11 mouse cellular contexts compared by ENCODE assay signal in the genomic region with DNA sequence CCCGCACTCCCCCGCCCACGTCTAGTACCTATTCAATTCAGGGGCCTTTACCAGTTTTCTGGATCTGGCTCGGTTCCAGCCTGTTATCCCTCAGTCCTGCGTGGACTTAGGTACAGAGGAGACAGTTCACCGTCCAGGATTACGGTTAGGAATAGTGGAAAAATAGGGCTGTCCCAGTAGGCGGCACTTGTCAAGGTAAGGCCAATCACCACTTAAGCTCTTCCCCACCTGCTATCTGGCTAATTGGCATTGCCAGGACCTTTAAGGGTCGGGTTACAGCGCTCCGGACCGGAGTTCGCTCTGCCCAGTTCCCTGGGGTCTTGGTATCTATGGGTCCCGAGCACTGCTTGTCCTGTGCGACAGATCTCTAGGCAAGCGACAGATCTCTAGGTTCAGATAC. TPM values are rescaled to one million over a fixed set of nuclear protein-coding genes. Genes with fewer than 3 reads are reported as not detected.
DNase-seq lines count a peak whose midpoint lies in the region; ATAC-seq and TF ChIP-seq lines count a peak whose summit lies in the region.
"Had no signal": no experiment of that assay in that cellular context is flagged by ENCODE, and none has a peak within 500 bp of the region (broad histone marks: within the 10 kb centered on the region; RNA-seq: fewer than 3 reads in every experiment).

A gene (minus strand): TSS at position 83 of the 400 bp plus-strand sequence.

- peaks cover 44% of the 10 kb centered on the region for H3K4me1 ChIP-seq in hindbrain, embryonic 13.5 days (replicated peaks)
- H3K4me1 ChIP-seq in hindbrain, postnatal 0 days (ENCODE audit: insufficient read depth, low read length), result peaks cover 9% of the 10 kb centered on the region; the same call in 1 of the 2 replicates
- peaks cover 23% of the 10 kb centered on the region for H3K4me1 ChIP-seq in stomach, embryonic 15.5 days
- peaks cover 4% of the 10 kb centered on the region; the same call in 1 of the 2 replicates for H3K4me1 ChIP-seq in stomach, postnatal 0 days (replicated peaks; ENCODE audit: control insufficient read depth, insufficient read depth)

- H3K36me3 ChIP-seq in hindbrain, embryonic 13.5 days, result peaks cover 9% of the 10 kb centered on the region
- H3K36me3 ChIP-seq in hindbrain, postnatal 0 days (ENCODE audit: insufficient read depth, low read length), result peaks cover 3% of the 10 kb centered on the region; the same call in 1 of the 2 replicates
- peaks cover 7% of the 10 kb centered on the region; the same call in 1 of the 2 replicates for H3K36me3 ChIP-seq in stomach, embryonic 15.5 days
- H3K36me3 ChIP-seq in stomach, postnatal 0 days (ENCODE audit: control insufficient read depth, insufficient read depth, low read length), result peaks cover 3% of the 10 kb centered on the region

- no peak within 1 kb of the TSS for H3K27ac ChIP-seq in hindbrain, embryonic 13.5 days
- no peak within 1 kb of the TSS for H3K27ac ChIP-seq in hindbrain, postnatal 0 days
- no peak within 1 kb of the TSS for H3K27ac ChIP-seq in stomach, embryonic 15.5 days
- H3K27ac ChIP-seq in stomach, postnatal 0 days (replicated peaks), result no peak within 1 kb of the TSS

- 26% methylated on average over 16 of the region's 16 CpGs for WGBS in hindbrain, embryonic 13.5 days
- WGBS in hindbrain, postnatal 0 days, result 29% methylated on average over 16 of the region's 16 CpGs
- 23% methylated on average over 16 of the region's 16 CpGs for WGBS in stomach, embryonic 15.5 days
- WGBS in stomach, postnatal 0 days, result 22% methylated on average over 16 of the region's 16 CpGs

- H3K9me3 ChIP-seq in hindbrain, embryonic 13.5 days, result no peaks in the 10 kb centered on the region
- no peaks in the 10 kb centered on the region for H3K9me3 ChIP-seq in hindbrain, postnatal 0 days (ENCODE audit: low read length)
- H3K9me3 ChIP-seq in stomach, embryonic 15.5 days, result no peaks in the 10 kb centered on the region
- H3K9me3 ChIP-seq in stomach, postnatal 0 days (ENCODE audit: control insufficient read depth, low read length), result no peaks in the 10 kb centered on the region
- H3K9me3 ChIP-seq: megakaryocyte, embryonic 14.5 days had no signal

- 0 out of 2 replicates have a peak within 1 kb of the TSS, but pooled peaks have one; percentile 1 for H3K4me3 ChIP-seq in hindbrain, embryonic 13.5 days
- no peak within 1 kb of the TSS for H3K4me3 ChIP-seq in hindbrain, postnatal 0 days (ENCODE audit: low read length)
- no peak within 1 kb of the TSS; the same call in 1 of the 2 replicates for H3K4me3 ChIP-seq in stomach, embryonic 15.5 days (replicated peaks)
- H3K4me3 ChIP-seq in stomach, postnatal 0 days (ENCODE audit: low read depth, low read length), result no peak within 1 kb of the TSS
- H3K4me3 ChIP-seq: megakaryocyte, embryonic 14.5 days had no signal

- TF ChIP-seq CTCF in hindbrain, postnatal 0 days (IDR thresholded peaks at IDR 0.05; ENCODE audit: low read depth), result no peak
- no peak for TF ChIP-seq CTCF in stomach, postnatal 0 days (IDR thresholded peaks at IDR 0.05; ENCODE audit: low read depth)

- H3K9ac ChIP-seq in hindbrain, embryonic 13.5 days, result peak within 1 kb of the TSS; percentile 6; the same call in 1 of the 2 replicates
- no peak within 1 kb of the TSS for H3K9ac ChIP-seq in hindbrain, postnatal 0 days (replicated peaks; ENCODE audit: low read length)
- H3K9ac ChIP-seq in stomach, embryonic 15.5 days, result no peak within 1 kb of the TSS
- no peak within 1 kb of the TSS for H3K9ac ChIP-seq in stomach, postnatal 0 days (ENCODE audit: low read length)

- no peak for ATAC-seq in hindbrain, embryonic 13.5 days (ENCODE audit: low FRiP score)
- ATAC-seq in hindbrain, postnatal 0 days, result no peak
- ATAC-seq in stomach, embryonic 15.5 days (ENCODE audit: insufficient read depth, low FRiP score, low read depth), result no peak
- ATAC-seq in stomach, postnatal 0 days (ENCODE audit: low FRiP score, low TSS enrichment), result no peak

- DNase-seq in hindbrain, postnatal 0 days (ENCODE audit: low spot score), result no peak
- no peak for DNase-seq in stomach, postnatal 0 days (ENCODE audit: low spot score)
- DNase-seq in kidney, postnatal 25 days, result peak; percentile 23 to 56
- no peak for DNase-seq in left cerebral cortex, adult 18-20 months (ENCODE audit: low spot score in 2 of 2)
- no peak for DNase-seq in MN1 (ENCODE audit: low spot score)
- DNase-seq: adrenal gland, adult 2 months; spleen, adult 18-20 months; thymus, postnatal 4 days had no signal

- H3K27me3 ChIP-seq in hindbrain, embryonic 13.5 days, result peaks cover 56% of the 10 kb centered on the region
- peaks cover 24% of the 10 kb centered on the region for H3K27me3 ChIP-seq in hindbrain, postnatal 0 days (ENCODE audit: insufficient read depth, low read length)
- peaks cover 42% of the 10 kb centered on the region for H3K27me3 ChIP-seq in stomach, embryonic 15.5 days (replicated peaks)
- peaks cover 8% of the 10 kb centered on the region for H3K27me3 ChIP-seq in stomach, postnatal 0 days (ENCODE audit: control insufficient read depth, insufficient read depth, low read length)

- H3K4me2 ChIP-seq in hindbrain, embryonic 13.5 days, result 0 out of 2 replicates have a peak within 1 kb of the TSS, but pooled peaks have one; percentile 4
- H3K4me2 ChIP-seq in hindbrain, postnatal 0 days (ENCODE audit: low read depth, low read length), result no peak within 1 kb of the TSS
- H3K4me2 ChIP-seq in stomach, embryonic 15.5 days, result 0 out of 2 replicates have a peak within 1 kb of the TSS, but pooled peaks have one; percentile 16
- H3K4me2 ChIP-seq in stomach, postnatal 0 days (replicated peaks; ENCODE audit: low read depth), result no peak within 1 kb of the TSS

- TF ChIP-seq EP300 in stomach, postnatal 0 days (optimal IDR thresholded peaks at IDR 0.05), result no peak

RNA-seq across cellular contexts. Expression of the gene that starts here (rescaled TPM):
- 2.2 and 2.4 TPM in 2 replicates for polyA plus RNA-seq in hindbrain, embryonic 13.5 days (2015; fragmentation: Nextera tagmentation; extraction: Ambion mirVana)
- total RNA-seq in hindbrain, postnatal 0 days (2014; rRNA removed), result 7.8 and 8.9 TPM in 2 replicates
- 3.6 and 3.9 TPM in 2 replicates for polyA plus RNA-seq in hindbrain, postnatal 0 days (2015; fragmentation: Nextera tagmentation; extraction: Ambion mirVana)
- polyA plus RNA-seq in stomach, embryonic 15.5 days (2015; fragmentation: Nextera tagmentation; extraction: Ambion mirVana), result 1.3 and 1.5 TPM in 2 replicates
- 1.4 and 1.6 TPM in 2 replicates for polyA plus RNA-seq in stomach, postnatal 0 days (2015; fragmentation: Nextera tagmentation; extraction: Ambion mirVana)
- total RNA-seq in left cerebral cortex, adult 18-20 months (2021), result 1 to 10 TPM; 1.5 TPM

Comparison
In these comparisons a context has a peak if more than half of its experiments do, and no peak if none do; other contexts are left out.
1. H3K4me2 ChIP-seq: peak in hindbrain, embryonic 13.5 days (single experiment) and stomach, embryonic 15.5 days (single experiment); none in hindbrain, postnatal 0 days (single experiment) and stomach, postnatal 0 days (single experiment).
2. DNase-seq: peak in kidney, postnatal 25 days (2 of 2); none in hindbrain, postnatal 0 days (single experiment), stomach, postnatal 0 days (single experiment), left cerebral cortex, adult 18-20 months (0 of 2) and MN1 (single experiment).